Mouse (Mus musculus): ENCODE measurements at regions not wholly inside any gene's neighbourhood (a gene's known extent, or its start where the extent isn't known, plus 50 kb on each side); places are given as distances from the start of the nearest gene placed in this dataset.

- DNase-seq, result no peak
Observed at GRCm38 (mm10) chr4:8374061-8374460, 135.2 kb upstream of the Car8 start.

- no peak for DNase-seq
Observed at GRCm38 (mm10) chr4:8372069-8372468, 133.2 kb upstream of the Car8 start.

GRCm38 (mm10) chr4:8370786-8371185, 131.9 kb upstream of the Car8 start:
- DNase-seq, result no peak

DNA sequence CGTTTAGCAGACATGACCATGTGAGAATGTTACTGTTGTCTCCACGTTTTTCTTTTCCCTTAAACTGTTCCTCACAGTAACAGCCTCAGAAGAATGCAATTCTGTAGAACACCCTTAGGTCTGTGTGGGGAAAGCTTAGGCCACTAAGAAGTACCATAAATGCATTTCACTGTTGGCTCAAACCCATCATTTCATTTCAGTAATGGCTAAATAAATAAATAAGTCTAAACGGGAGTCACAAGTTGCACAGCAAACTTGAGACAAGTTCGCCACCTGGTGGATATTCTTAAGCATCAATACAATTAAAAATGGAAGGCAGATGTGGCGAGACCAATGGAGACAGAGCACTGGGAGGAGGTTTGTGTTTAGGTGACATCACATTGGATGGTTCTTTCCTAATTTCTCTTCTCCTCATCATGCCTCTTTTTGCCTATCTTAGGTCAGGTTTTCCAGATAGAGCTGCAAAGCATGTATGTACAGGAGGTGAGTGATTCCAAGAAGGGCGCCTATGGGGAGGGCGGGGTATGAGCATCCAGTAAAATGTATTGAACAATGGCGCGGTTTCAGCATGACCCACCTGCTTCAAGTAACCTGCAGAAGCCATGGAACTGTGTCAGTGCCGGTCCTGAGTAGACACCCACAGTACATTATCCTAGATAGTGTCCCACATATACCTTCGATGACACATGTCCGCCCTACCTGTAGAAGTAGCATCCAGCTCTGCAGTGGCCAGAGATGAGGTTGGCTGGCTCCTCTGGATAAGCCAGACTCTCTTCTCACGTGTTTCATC, 128.8 kb upstream of the Car8 start:
- peak; percentile 69 for DNase-seq

DNA sequence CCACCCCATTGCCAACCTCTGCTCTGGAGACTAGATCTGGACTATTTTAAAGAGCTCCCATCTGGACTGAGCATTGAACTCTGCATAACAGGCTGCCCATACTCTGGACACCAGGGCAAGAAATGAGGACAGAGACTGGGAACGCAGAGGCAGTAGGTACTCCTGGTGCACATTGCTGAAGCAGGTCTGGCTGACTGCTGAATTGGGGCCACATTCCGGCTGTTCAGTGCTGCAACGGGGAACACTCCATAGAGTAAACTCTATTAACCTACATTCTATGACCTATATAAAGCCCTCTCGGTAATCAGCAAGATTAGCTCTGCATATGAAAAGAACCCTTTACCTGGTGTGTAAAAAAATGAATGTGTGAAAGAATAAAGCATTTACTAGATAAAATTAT, 128.1 kb upstream of the Car8 start:
- DNase-seq, result no peak

GRCm38 (mm10) chr4:8362409-8362808, 123.6 kb upstream of the Car8 start:
- DNase-seq, result no peak

- no peak for DNase-seq
Observed at GRCm38 (mm10) chr4:8361931-8362330, 123.1 kb upstream of the Car8 start.

GRCm38 (mm10) chr4:8361305-8361704, 122.5 kb upstream of the Car8 start:
- DNase-seq, result no peak

- DNase-seq, result no peak
Observed at GRCm38 (mm10) chr4:8357443-8357842, 118.6 kb upstream of the Car8 start.

GRCm38 (mm10) chr4:8341928-8342327, 103.1 kb upstream of the Car8 start:
- no peak for DNase-seq

- no peak for DNase-seq
Observed at GRCm38 (mm10) chr4:8309241-8309987, 70.6 kb upstream of the Car8 start.

GRCm38 (mm10) chr4:8292563-8292962, 53.7 kb upstream of the Car8 start:
- no peak for DNase-seq

- no peak for DNase-seq
Observed at GRCm38 (mm10) chr4:8291528-8292492, 53.0 kb upstream of the Car8 start.

GRCm38 (mm10) chr4:8289901-8290300, 51.1 kb upstream of the Car8 start:
- no peak for DNase-seq

Data from lung, postnatal 10 days (tissue).